Mouse (Mus musculus) hindbrain, embryonic 14.5 days (tissue): Measurements from ENCODE around the gene Celf3. TPM values are rescaled to one million over a fixed set of nuclear protein-coding genes. Genes with fewer than 3 reads are reported as not detected.

Experiments
- ATAC-seq: fragments of 200-750 bp; cut with Nextera tagmentation; 2 replicates; pipeline ENCODE4 v1.8.0; 2017; ENCODE audit warnings: moderate number of reproducible peaks, mild to moderate bottlenecking, moderate TSS enrichment, moderate library complexity; ENCODE audit not compliant: low FRiP score
- DNase-seq: peaks from one replicate; pipeline ENCODE4 v3.0.0-alpha.2; 2015; ENCODE audit warnings: low spot score
- H3K27ac ChIP-seq: fragments of 300-500 bp; sonication (generic); 2 replicates; pipeline ENCODE4 v1.5.1; 2014; ENCODE audit warnings: mild to moderate bottlenecking, moderate library complexity
- H3K27me3 ChIP-seq: fragments of 300-500 bp; sonication (generic); 2 replicates; pipeline ENCODE4 v1.6.1; 2014; ENCODE audit warnings: mild to moderate bottlenecking, low read length, mixed read lengths; ENCODE audit not compliant: control insufficient read depth, insufficient read depth
- H3K36me3 ChIP-seq: fragments of 300-500 bp; sonication (generic); replicated peaks from 2 replicates; pipeline ENCODE4 v1.6.1; 2014; ENCODE audit not compliant: control insufficient read depth, insufficient read depth
- H3K4me1 ChIP-seq: fragments of 300-500 bp; sonication (generic); replicated peaks from 2 replicates; pipeline ENCODE4 v1.6.1; 2014; ENCODE audit warnings: antibody characterized with exemption, low read length, mixed read lengths; ENCODE audit not compliant: control insufficient read depth, insufficient read depth
- H3K4me2 ChIP-seq: fragments of 300-500 bp; sonication (generic); replicated peaks from 2 replicates; pipeline ENCODE4 v1.6.1; 2014; ENCODE audit warnings: mild to moderate bottlenecking, moderate library complexity
- H3K4me3 ChIP-seq: fragments of 300-500 bp; sonication (generic); replicated peaks from 2 replicates; pipeline ENCODE4 v1.5.1; 2014; ENCODE audit warnings: mild to moderate bottlenecking, low read length
- H3K9ac ChIP-seq: fragments of 300-500 bp; sonication (generic); 2 replicates; pipeline ENCODE4 v1.6.1; 2014
- H3K9me3 ChIP-seq: fragments of 300-500 bp; sonication (generic); 2 replicates; pipeline ENCODE4 v1.6.1; 2016; ENCODE audit warnings: low read length; ENCODE audit not compliant: control insufficient read depth
- WGBS: fragments of 180-500 bp; shearing (Covaris S2); extraction: QIAGEN DNeasy Blood & Tissue Kit; methylation state at CpG from one replicate; pipeline ENCODE4 v1.1.7; 2014; 5-methylcytosine and 5-hydroxymethylcytosine counted together
- polyA plus RNA-seq: library from polyadenylated mRNA; unstranded; fragments of >200 nt; fragmentation: Nextera tagmentation; extraction: Ambion mirVana; gene quantifications from 2 replicates; pipeline ENCODE4 v1.2.1, GENCODE M21; 2014

Gene Celf3
- polyA plus RNA-seq, 1 experiment from 2014 or later = 237 TPM

- Histone ChIP-seq H3K27me3 (no peaks in the 10 kb centered on the region), H3K4me2 (peak overlapping the region; percentile 42; the same call in 1 of the 2 replicates), H3K4me1 (no peaks in the 10 kb centered on the region), H3K36me3 (no peaks in the 10 kb centered on the region), H3K9me3 (no peaks in the 10 kb centered on the region), H3K9ac (no peak overlapping the region), H3K27ac (0 out of 2 replicates have a peak overlapping the region, but pooled peaks have one; percentile 53), H3K4me3 (no peak overlapping the region; the same call in 1 of the 2 replicates)
- DNase-seq (no peak), ATAC-seq (no peak)
- 77% methylated on average over 3 of the region's 3 CpGs for WGBS
Measured at GRCm38 (mm10) chr3:94457055-94457454, 21.0 kb upstream of the Celf3 start.

DNA sequence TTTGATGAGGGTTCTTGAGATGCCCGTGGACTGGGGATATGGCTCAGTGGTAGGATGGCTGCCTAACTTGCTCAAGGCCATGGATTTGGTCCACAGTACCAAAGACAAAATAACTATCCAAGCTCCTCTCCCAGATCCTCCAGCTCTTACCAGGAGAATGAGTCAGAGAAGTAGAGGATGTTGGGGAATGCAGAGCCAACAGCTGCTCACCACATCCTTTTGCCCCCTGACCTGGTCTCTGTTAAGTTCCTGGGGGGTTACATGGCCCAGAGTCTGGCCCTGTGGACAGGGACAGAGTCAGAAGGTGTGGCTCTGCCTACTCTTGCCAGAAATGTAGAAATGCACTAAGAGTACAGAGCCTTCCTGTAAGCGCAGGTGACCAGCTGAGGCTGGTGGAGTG lies 18.3 kb upstream of the Celf3 start:
- H3K4me3 ChIP-seq = no peak overlapping the region
- no peak overlapping the region for H3K27ac ChIP-seq
- H3K4me2 ChIP-seq = no peak overlapping the region
- no peak overlapping the region for H3K9ac ChIP-seq
- DNase-seq = no peak
- ATAC-seq = no peak
- H3K4me1 ChIP-seq = peaks cover 14% of the 10 kb centered on the region
- no peaks in the 10 kb centered on the region for H3K9me3 ChIP-seq
- H3K27me3 ChIP-seq = no peaks in the 10 kb centered on the region
- no peaks in the 10 kb centered on the region for H3K36me3 ChIP-seq
- WGBS = 97% methylated on average over 2 of the region's 2 CpGs

GRCm38 (mm10) chr3:94463926-94464578 lies 14.0 kb upstream of the Celf3 start:
- peak; percentile 80 for ATAC-seq
- Histone ChIP-seq H3K27me3 (no peaks in the 10 kb centered on the region), H3K9me3 (no peaks in the 10 kb centered on the region), H3K4me2 (no peak overlapping the region), H3K27ac (peak overlapping the region; percentile 92), H3K4me1 (peaks cover 30% of the 10 kb centered on the region), H3K4me3 (no peak overlapping the region), H3K9ac (no peak overlapping the region; the same call in 1 of the 2 replicates), H3K36me3 (no peaks in the 10 kb centered on the region)
- 18% methylated on average over 11 of the region's 11 CpGs for WGBS
- peak; percentile 71 for DNase-seq

DNA sequence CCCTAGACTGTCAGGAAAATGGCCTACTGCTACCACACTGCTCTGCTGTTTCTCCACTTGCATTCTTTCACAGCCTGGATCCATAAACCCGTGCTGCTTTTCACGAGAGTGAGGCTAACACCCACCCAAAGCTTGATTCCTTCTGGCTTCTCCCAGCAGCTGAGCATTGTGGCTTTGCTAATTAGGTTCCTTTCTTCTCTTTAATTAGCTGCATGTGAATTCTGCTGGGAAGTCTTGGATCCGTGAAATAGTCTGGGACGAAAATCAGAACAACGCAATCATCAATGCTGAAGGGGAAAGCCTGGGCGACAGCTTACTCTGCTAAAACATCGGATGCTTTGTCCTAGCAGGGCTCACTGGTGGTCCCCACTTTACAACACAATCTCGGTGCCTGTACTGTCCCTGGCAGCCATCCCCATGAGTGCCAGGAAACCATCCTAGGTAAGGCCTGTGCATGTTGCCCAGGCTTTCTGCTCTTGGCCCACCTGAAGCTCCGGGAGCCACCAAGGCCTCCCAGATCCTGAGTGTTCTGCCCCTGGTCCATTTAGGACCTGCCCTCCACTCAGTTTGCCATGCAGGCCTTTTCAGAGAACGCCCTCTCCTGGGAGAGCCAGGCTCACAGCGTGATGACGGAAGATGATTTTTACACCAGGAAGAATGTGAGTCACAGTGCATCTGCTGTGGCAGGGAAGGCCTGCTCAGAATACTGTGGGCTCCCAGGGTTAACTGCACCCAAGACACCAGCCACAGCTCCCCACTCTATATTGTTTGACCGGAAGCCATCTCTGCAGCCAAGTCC lies 12.3 kb upstream of the Celf3 start:
- DNase-seq = peak; percentile 52
- 31% methylated on average over 13 of the region's 13 CpGs for WGBS
- peak overlapping the region; percentile 16 for H3K9ac ChIP-seq

GRCm38 (mm10) chr3:94468931-94469330 lies 9.2 kb upstream of the Celf3 start:
- H3K4me2 ChIP-seq = no peak overlapping the region
- H3K9ac ChIP-seq = no peak overlapping the region
- no peak overlapping the region for H3K27ac ChIP-seq
- H3K4me3 ChIP-seq = no peak overlapping the region
- no peaks in the 10 kb centered on the region for H3K9me3 ChIP-seq
- no peak for DNase-seq
- no peaks in the 10 kb centered on the region for H3K36me3 ChIP-seq
- no peak for ATAC-seq
- peaks cover 34% of the 10 kb centered on the region for H3K4me1 ChIP-seq
- no peaks in the 10 kb centered on the region for H3K27me3 ChIP-seq
- 71% methylated on average over 3 of the region's 3 CpGs for WGBS

More for the DNA sequence above, 12.3 kb upstream of the Celf3 start:
- ATAC-seq = peak; percentile 83
- H3K36me3 ChIP-seq = no peaks in the 10 kb centered on the region
- H3K27me3 ChIP-seq = no peaks in the 10 kb centered on the region
- H3K27ac ChIP-seq = peak overlapping the region; percentile 92
- H3K9me3 ChIP-seq = no peaks in the 10 kb centered on the region
- peaks cover 30% of the 10 kb centered on the region for H3K4me1 ChIP-seq
- no peak overlapping the region for H3K4me2 ChIP-seq
- H3K4me3 ChIP-seq = no peak overlapping the region

DNA sequence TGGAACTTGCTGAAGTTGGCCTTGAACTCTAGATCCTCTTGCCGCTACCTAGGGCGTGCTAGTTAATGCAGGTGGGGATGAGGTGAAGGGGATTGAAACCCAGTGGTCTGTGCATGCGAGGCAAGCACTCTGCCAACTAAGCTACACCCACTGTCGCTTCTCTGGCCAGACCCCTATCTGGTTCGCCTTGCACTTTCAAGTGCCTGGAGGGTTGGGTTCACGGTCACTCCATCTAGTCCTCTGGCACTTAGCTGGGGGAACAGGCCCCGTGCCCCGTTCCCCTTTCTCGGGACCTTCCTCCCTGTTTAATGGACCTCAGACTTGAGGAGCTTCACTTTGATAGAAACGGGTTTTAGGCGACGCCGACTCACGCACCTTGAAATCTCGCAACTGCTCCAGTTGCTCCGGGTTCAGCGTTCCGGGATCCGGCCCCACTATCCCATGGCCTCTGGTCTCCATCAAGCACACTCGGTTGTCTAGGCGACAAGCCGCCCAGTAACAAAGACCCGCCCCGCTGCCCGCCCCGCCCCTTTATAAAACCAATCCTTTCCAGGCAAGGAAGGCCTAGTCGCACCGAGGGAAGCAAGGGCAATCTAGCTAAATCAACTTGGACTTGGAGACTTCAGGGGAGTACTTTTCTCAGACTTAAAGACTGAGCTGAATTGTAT lies 5.5 kb upstream of the Celf3 start:
- WGBS = 10% methylated on average over 28 of the region's 28 CpGs
- H3K4me2 ChIP-seq = peak overlapping the region; percentile 53
- peak; percentile 54; the same call in 1 of the 2 replicates for ATAC-seq

DNA sequence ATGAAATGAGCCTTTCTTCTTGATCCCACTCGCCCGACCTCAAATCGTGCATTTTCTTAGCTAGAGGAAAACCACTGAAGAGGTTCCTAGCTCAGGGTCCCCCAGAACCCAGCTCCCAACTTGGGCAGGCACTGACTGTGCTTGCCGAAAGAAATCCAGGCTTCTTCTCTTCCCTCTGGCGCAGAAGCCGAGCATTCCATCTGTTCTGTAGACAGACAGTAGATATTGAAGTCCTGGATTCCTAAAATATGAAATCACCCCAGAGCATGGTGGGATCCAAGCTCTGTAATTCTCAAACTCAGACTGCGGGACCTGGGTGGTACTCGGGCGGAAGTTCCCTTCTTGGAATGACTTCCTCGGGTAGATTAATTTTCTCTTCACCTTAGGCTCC lies 5.0 kb upstream of the Celf3 start:
- Histone ChIP-seq H3K27ac (peak overlapping the region; percentile 23; the same call in 1 of the 2 replicates), H3K4me3 (no peak overlapping the region), H3K27me3 (no peaks in the 10 kb centered on the region), H3K36me3 (no peaks in the 10 kb centered on the region), H3K4me1 (peaks cover 19% of the 10 kb centered on the region), H3K4me2 (peak overlapping the region; percentile 53; the same call in 1 of the 2 replicates), H3K9me3 (no peaks in the 10 kb centered on the region), H3K9ac (no peak overlapping the region)
- ATAC-seq (no peak), DNase-seq (no peak)
- WGBS = 48% methylated on average over 10 of the region's 10 CpGs

More for the DNA sequence above, 5.5 kb upstream of the Celf3 start:
- no peak for DNase-seq
- peak overlapping the region; percentile 21 for H3K4me3 ChIP-seq
- no peaks in the 10 kb centered on the region for H3K27me3 ChIP-seq
- 0 out of 2 replicates have a peak overlapping the region, but pooled peaks have one; percentile 28 for H3K9ac ChIP-seq
- H3K9me3 ChIP-seq = no peaks in the 10 kb centered on the region
- no peaks in the 10 kb centered on the region for H3K36me3 ChIP-seq
- H3K27ac ChIP-seq = 0 out of 2 replicates have a peak overlapping the region, but pooled peaks have one; percentile 23
- peaks cover 19% of the 10 kb centered on the region for H3K4me1 ChIP-seq

- H3K9ac ChIP-seq = no peak overlapping the region
- ATAC-seq = no peak
- 78% methylated on average over 5 of the region's 5 CpGs for WGBS
- no peak for DNase-seq
- no peaks in the 10 kb centered on the region for H3K27me3 ChIP-seq
- H3K4me3 ChIP-seq = no peak overlapping the region
- H3K4me1 ChIP-seq = peaks cover 19% of the 10 kb centered on the region
- H3K9me3 ChIP-seq = no peaks in the 10 kb centered on the region
- no peak overlapping the region for H3K4me2 ChIP-seq
- H3K27ac ChIP-seq = no peak overlapping the region
- H3K36me3 ChIP-seq = no peaks in the 10 kb centered on the region
Measured at GRCm38 (mm10) chr3:94473567-94474232, 4.4 kb upstream of the Celf3 start.
